Comparison of ENCODE assay signal across 22 mouse cellular contexts in the genomic region with DNA sequence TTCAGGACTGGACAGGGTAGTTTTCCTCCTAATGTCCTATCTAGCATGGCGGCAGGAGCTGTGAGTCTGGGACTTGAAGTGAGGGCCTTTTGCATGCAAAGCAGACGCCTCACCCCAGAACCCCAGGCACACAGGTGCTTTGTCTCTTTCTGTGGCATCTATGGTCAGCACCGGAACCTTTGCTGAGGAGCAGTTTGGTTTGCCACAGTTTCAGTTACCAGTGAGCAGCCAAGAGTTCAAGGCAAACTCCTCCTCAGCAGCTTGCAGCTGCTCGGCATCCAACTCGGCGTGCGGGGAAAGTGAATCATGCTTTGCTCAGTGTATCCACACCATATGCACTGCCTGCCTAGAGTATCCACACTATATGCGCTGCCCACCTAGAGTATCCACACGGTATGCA. TPM values are rescaled to one million over a fixed set of nuclear protein-coding genes. Genes with fewer than 3 reads are reported as not detected.
DNase-seq lines count a peak whose midpoint lies in the region; ATAC-seq and TF ChIP-seq lines count a peak whose summit lies in the region.
"Had no signal": no experiment of that assay in that cellular context is flagged by ENCODE, and none has a peak within 500 bp of the region (broad histone marks: within the 10 kb centered on the region; RNA-seq: fewer than 3 reads in every experiment).

No protein-coding gene starts in this region.

- DNase-seq in ES-E14 (ENCODE audit: low read depth, low spot score), result no peak
- peak; percentile 59 for DNase-seq in thymus, postnatal 0 days (ENCODE audit: low spot score)
- no peak for DNase-seq in kidney, adult 2 months
- DNase-seq in adrenal gland, adult 18-20 months (ENCODE audit: low spot score in 2 of 2), result no peak
- DNase-seq in cerebellum, postnatal 25 days, result no peak
- DNase-seq: adrenal gland, adult 8-10 months; cerebellum, adult 8-10 months; cerebellum, postnatal 36 days; gastrocnemius, postnatal 10 days; heart, postnatal 36 days; kidney, postnatal 14 days; lung, adult 18-20 months; right cerebral cortex, postnatal 25 days had no signal

- peaks cover 11% of the 10 kb centered on the region for H3K9me3 ChIP-seq in megakaryocyte, embryonic 14.5 days
- no peaks in the 10 kb centered on the region for H3K9me3 ChIP-seq in ES-E14 (ENCODE audit: control insufficient read depth, insufficient read depth, low read depth, low read length)
- H3K9me3 ChIP-seq: heart, embryonic 15.5 days had no signal

- H3K27ac ChIP-seq in ES-E14 (ENCODE audit: insufficient read depth, low read depth, low read length, poor library complexity, severe bottlenecking), result no peak overlapping the region
- no peak overlapping the region for H3K27ac ChIP-seq in kidney, adult 2 months (ENCODE audit: insufficient read depth, low read depth, low read length)
- H3K27ac ChIP-seq: forebrain, embryonic 13.5 days; heart, embryonic 15.5 days; hindbrain, embryonic 13.5 days; midbrain, embryonic 10.5 days; midbrain, embryonic 15.5 days had no signal

- no peaks in the 10 kb centered on the region for H3K27me3 ChIP-seq in megakaryocyte, embryonic 14.5 days (replicated peaks)
- no peaks in the 10 kb centered on the region for H3K27me3 ChIP-seq in kidney, adult 2 months (replicated peaks; ENCODE audit: control insufficient read depth, insufficient read depth, low read length)
- H3K27me3 ChIP-seq: forebrain, embryonic 13.5 days; heart, embryonic 15.5 days; hindbrain, embryonic 13.5 days; midbrain, embryonic 15.5 days had no signal

- TF ChIP-seq CTCF in kidney, adult 2 months (conservative IDR thresholded peaks at IDR 0.05; ENCODE audit: insufficient read depth, insufficient read length, low read depth, low read length), result no peak

- H3K4me3 ChIP-seq in megakaryocyte, embryonic 14.5 days (replicated peaks), result peak overlapping the region; percentile 89
- peak overlapping the region; percentile 40 to 63; a peak in 3 of 4 replicates for H3K4me3 ChIP-seq in ES-E14 (ENCODE audit: insufficient read depth in 1 of 2, low read depth in 1 of 2, low read length in 2 of 2, poor library complexity in 1 of 2, severe bottlenecking in 1 of 2)
- no peak overlapping the region for H3K4me3 ChIP-seq in kidney, adult 2 months (ENCODE audit: insufficient read depth, low read depth, low read length)
- H3K4me3 ChIP-seq: forebrain, embryonic 13.5 days; heart, embryonic 15.5 days; hindbrain, embryonic 13.5 days; midbrain, embryonic 10.5 days; midbrain, embryonic 15.5 days had no signal

- WGBS in kidney, adult 2 months, result 97% methylated on average over 9 of the region's 9 CpGs

- peaks cover 96% of the 10 kb centered on the region for H3K4me1 ChIP-seq in megakaryocyte, embryonic 14.5 days
- peaks cover 5 to 26% of the 10 kb centered on the region in 2 experiments; a peak in 2 of 4 replicates for H3K4me1 ChIP-seq in ES-E14 (ENCODE audit: control insufficient read depth in 2 of 2, insufficient read depth in 2 of 2, low read length in 2 of 2, poor library complexity in 1 of 2)
- H3K4me1 ChIP-seq in kidney, adult 2 months (ENCODE audit: control insufficient read depth, insufficient read depth, low read length), result no peaks in the 10 kb centered on the region
- H3K4me1 ChIP-seq: hindbrain, embryonic 13.5 days had no signal

- in situ Hi-C loops in ES-E14 (cut with MboI; ENCODE audit: low sequenced_read_pairs in 2 of 2, unreplicated experiment in 2 of 2), result loop anchor here in 1 of 2 experiments (10.0 kb wide), 1 partner anchor 68 kb away; no protein-coding TSS in a partner anchor

- TF ChIP-seq POLR2A in kidney, adult 2 months (IDR thresholded peaks at IDR 0.05; ENCODE audit: low read depth, low read length), result no peak

- no peak overlapping the region; the same call in 1 of the 2 replicates for H3K9ac ChIP-seq in ES-E14 (ENCODE audit: insufficient read depth, low read depth, low read length, poor library complexity, severe bottlenecking)
- H3K9ac ChIP-seq: forebrain, embryonic 13.5 days; heart, embryonic 15.5 days; hindbrain, embryonic 13.5 days; midbrain, embryonic 15.5 days had no signal

- no peak for ATAC-seq in megakaryocyte, adult 5-6 weeks (ENCODE audit: poor library complexity, severe bottlenecking)
- ATAC-seq: forebrain, embryonic 13.5 days; intestine, postnatal 0 days; lung, postnatal 0 days; midbrain, embryonic 15.5 days had no signal

- peaks cover 11% of the 10 kb centered on the region for H3K36me3 ChIP-seq in megakaryocyte, embryonic 14.5 days (replicated peaks; ENCODE audit: low read length)
- H3K36me3 ChIP-seq in ES-E14 (ENCODE audit: control insufficient read depth, insufficient read depth, low read length, poor library complexity, severe bottlenecking), result no peaks in the 10 kb centered on the region
- H3K36me3 ChIP-seq in kidney, adult 2 months (ENCODE audit: control insufficient read depth, insufficient read depth, low read length), result no peaks in the 10 kb centered on the region
- H3K36me3 ChIP-seq: heart, embryonic 15.5 days; midbrain, embryonic 15.5 days had no signal

TF ChIP-seq in ES-E14, 5 proteins besides CTCF, POLR2A, EP300 and RAD21:
- TF ChIP-seq CHD2 (IDR thresholded peaks at IDR 0.05; ENCODE audit: low read depth, low read length) (no peak), ZC3H11A (IDR thresholded peaks at IDR 0.05; ENCODE audit: borderline replicate concordance, low read depth, low read length) (no peak), HCFC1 (IDR thresholded peaks at IDR 0.05; ENCODE audit: borderline replicate concordance, insufficient read depth, low read length) (no peak), ZNF384 (IDR thresholded peaks at IDR 0.05; ENCODE audit: low read depth, low read length) (no peak), MAFK (IDR thresholded peaks at IDR 0.05; ENCODE audit: insufficient read depth, low read depth, low read length) (no peak)

RNA-seq across cellular contexts. Expression of gene Glrx5, which starts 9.7 kb away (rescaled TPM):
- polyA plus RNA-seq in megakaryocyte, embryonic 14.5 days (2012; ENCODE audit: insufficient read depth, low replicate concordance), result 46.1 and 131 TPM in 2 replicates
- total RNA-seq in megakaryocyte, adult 5-6 weeks (2015), result 24.8 and 35.1 TPM in 2 replicates
- total RNA-seq in megakaryocyte, adult 5-6 weeks (2017), result 10.0 and 10.7 TPM in 2 replicates
- 34.2 and 39.4 TPM in 2 replicates for total RNA-seq in ES-E14 (2012; rRNA removed)
- 153 and 160 TPM in 2 replicates for polyA plus RNA-seq in thymus, postnatal 0 days (2015; fragmentation: Nextera tagmentation; extraction: Ambion mirVana)
- 138 and 139 TPM in 2 replicates for polyA plus RNA-seq in kidney, adult 2 months (2012; rRNA removed)
- 100 to 1,000 TPM; 115 to 227 TPM for total RNA-seq in adrenal gland, adult 18-20 months (2021)

RNA-seq across cellular contexts. Expression of gene Syne3, which starts 13.2 kb away (rescaled TPM):
- 4.2 and 6.8 TPM in 2 replicates for polyA plus RNA-seq in megakaryocyte, embryonic 14.5 days (2012; ENCODE audit: insufficient read depth, low replicate concordance)
- total RNA-seq in megakaryocyte, adult 5-6 weeks (2015), result 14.1 and 17.8 TPM in 2 replicates
- 26.9 and 28.4 TPM in 2 replicates for total RNA-seq in megakaryocyte, adult 5-6 weeks (2017)
- 1.5 and 2.4 TPM in 2 replicates for total RNA-seq in ES-E14 (2012; rRNA removed)
- 6.2 and 7.8 TPM in 2 replicates for polyA plus RNA-seq in thymus, postnatal 0 days (2015; fragmentation: Nextera tagmentation; extraction: Ambion mirVana)
- 2.7 and 3.1 TPM in 2 replicates for polyA plus RNA-seq in kidney, adult 2 months (2012; rRNA removed)
- total RNA-seq in adrenal gland, adult 18-20 months (2021), result 10 to 100 TPM in 1 of 2 experiments, 1 to 10 TPM in 1; 9.3 to 11.4 TPM
